Mouse (Mus musculus) olfactory bulb, adult 2 months (tissue): ENCODE data around the gene Gm9958. TPM values are rescaled to one million over a fixed set of nuclear protein-coding genes. Genes with fewer than 3 reads are reported as not detected.

Source experiments
- H3K27ac ChIP-seq: fragments of 200-500 bp; 2 replicates; pipeline ENCODE4 v1.5.1; 2012; ENCODE audit warnings: low read depth, low read length; ENCODE audit not compliant: insufficient read depth
- H3K4me1 ChIP-seq: fragments of 200-500 bp; 2 replicates; pipeline ENCODE4 v1.6.1; 2012; ENCODE audit warnings: low read length; ENCODE audit not compliant: control insufficient read depth, insufficient read depth
- H3K4me3 ChIP-seq: fragments of 200-500 bp; 2 replicates; pipeline ENCODE4 v1.5.1; 2012; ENCODE audit warnings: mild to moderate bottlenecking, low read depth, low read length, moderate library complexity; ENCODE audit not compliant: insufficient read depth
- CTCF ChIP-seq: fragments of 200-500 bp; IDR thresholded peaks from 2 replicates; pipeline ENCODE4 v1.5.1; 2012; ENCODE audit warnings: low read depth, mild to moderate bottlenecking, low read length, moderate library complexity; ENCODE audit not compliant: insufficient read depth
- POLR2A ChIP-seq: fragments of 200-500 bp; IDR thresholded peaks from 2 replicates; pipeline ENCODE4 v1.6.1; 2012; ENCODE audit warnings: mild to moderate bottlenecking, low read depth, low read length, moderate library complexity; ENCODE audit not compliant: insufficient read depth
- WGBS: fragments of 180-500 bp; shearing (Covaris S2); methylation state at CpG from one replicate; pipeline ENCODE4 v1.1.7; 2018; 5-methylcytosine and 5-hydroxymethylcytosine counted together
- polyA plus RNA-seq: library from polyadenylated mRNA; stranded (reverse); fragments of >200 nt; gene quantifications from 2 replicates; pipeline ENCODE4 v1.2.4, GENCODE M21; 2012; ENCODE audit warnings: low replicate concordance; ENCODE audit not compliant: missing spikeins, insufficient read depth, insufficient read length

The Gm9958 gene
- polyA plus RNA-seq, 1 experiment = not detected

DNA sequence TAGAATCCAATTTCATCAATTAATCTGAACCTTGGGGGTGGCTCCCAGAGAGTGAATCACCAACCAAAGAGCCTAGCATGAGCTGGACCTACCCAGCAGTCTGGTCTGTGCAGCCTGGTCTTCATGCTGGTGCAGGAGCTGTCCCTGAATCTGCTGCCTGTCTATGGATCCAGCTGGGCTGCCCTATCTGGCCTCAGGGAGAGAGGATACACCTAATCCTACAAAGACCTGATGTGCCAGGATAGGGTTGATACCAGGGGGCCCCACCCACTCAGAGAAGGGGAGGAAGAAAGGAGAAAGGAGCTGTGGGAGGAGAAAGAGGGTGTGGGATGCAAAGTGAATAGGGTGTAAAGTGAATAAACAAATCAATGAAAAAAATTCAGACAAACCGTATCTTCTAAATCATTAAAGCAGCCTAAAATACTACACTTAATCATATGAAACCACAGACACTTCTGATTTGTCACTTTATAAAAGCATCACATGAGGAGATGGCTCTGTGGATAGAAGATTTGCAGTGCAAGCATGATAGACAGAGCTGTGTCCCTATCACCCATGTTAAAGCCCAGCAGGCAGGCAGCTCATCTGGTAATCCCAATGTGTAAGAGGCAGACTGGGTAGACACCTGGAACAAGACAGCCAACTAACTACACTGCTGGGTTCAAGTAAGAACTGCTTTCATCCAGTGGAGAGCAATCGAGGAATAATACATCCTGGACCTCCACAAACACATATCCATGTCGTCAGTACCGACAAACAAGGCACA lies 13.3 kb upstream of the Gm9958 start:
- Histone ChIP-seq H3K4me3 (no peak overlapping the region), H3K4me1 (peaks cover 5% of the 10 kb centered on the region; the same call in 1 of the 2 replicates), H3K27ac (no peak overlapping the region)
- no peak for TF ChIP-seq CTCF
- no peak for TF ChIP-seq POLR2A
- WGBS = 76% methylated on average over 4 of the region's 4 CpGs

- TF ChIP-seq CTCF (no peak), POLR2A (no peak)
- WGBS = 81% methylated on average over 3 of the region's 3 CpGs
- no peak overlapping the region for H3K27ac ChIP-seq
- peaks cover 5% of the 10 kb centered on the region; the same call in 1 of the 2 replicates for H3K4me1 ChIP-seq
- no peak overlapping the region for H3K4me3 ChIP-seq
Observed at GRCm38 (mm10) chr5:90355824-90356223, 11.2 kb upstream of the Gm9958 start.

GRCm38 (mm10) chr5:90364526-90364925 lies 2.5 kb upstream of the Gm9958 start:
- Histone ChIP-seq H3K4me3 (no peak overlapping the region), H3K4me1 (no peaks in the 10 kb centered on the region), H3K27ac (no peak overlapping the region)
- WGBS = under 1% methylated on average over 6 of the region's 6 CpGs
- TF ChIP-seq POLR2A = no peak
- TF ChIP-seq CTCF = no peak

- peak overlapping the region; percentile 99 for H3K4me3 ChIP-seq
- H3K27ac ChIP-seq = peak overlapping the region; percentile 80
- no peaks in the 10 kb centered on the region for H3K4me1 ChIP-seq
- WGBS = under 1% methylated on average over 54 of the region's 61 CpGs
- TF ChIP-seq POLR2A = no peak
- TF ChIP-seq CTCF = no peak
Observed at GRCm38 (mm10) chr5:90365141-90365951, 1.7 kb upstream of the Gm9958 start.

DNA sequence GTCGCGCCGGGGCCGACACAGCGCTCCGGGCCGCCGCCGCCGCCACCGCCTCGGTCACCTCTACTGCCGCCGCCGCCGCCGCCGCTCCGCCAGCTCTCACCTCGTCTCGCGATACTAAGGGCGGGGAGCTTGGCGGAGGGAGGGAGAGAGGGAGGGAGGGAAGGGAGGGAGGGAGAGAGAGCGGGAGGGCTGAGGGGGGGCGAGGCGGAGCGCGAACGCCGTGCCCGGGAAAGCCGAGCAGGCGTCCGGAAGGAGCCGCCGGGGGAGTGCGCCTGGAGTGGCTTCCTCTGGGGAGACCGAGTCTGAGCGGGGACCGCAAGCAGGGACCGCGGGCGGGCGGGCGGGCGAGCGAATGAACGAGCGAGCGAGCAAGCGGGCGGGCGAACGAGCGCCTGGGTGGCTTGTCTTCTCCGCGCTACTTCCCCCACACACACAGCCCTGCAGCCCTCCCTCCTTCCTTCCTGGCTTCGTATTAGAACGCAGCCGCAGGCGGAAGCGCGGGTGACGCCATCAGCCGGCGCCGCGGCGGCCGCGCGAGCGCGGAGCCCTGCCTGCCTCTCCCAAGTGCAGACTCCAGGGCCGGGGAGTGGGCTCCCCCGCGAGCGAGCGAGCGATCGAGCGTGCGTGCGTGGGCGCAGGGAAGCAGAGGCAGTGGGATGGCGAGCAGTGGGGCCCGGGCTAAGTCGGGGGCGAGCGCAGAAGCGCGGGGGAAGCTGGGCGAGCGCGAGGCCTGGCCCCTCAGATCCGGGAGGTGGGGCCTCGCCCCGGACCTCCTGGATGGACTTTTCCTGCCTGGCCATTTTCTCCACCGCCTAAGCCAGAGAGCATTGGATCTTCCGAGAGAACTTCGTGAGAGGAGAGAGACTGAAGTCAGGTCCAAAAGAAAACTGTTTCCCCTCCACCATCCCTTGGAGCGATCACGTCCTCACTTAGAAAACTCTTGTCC lies 610 bp upstream of the Gm9958 start, which contains the start of gene Ankrd17:
Gene Ankrd17 (minus strand): TSS at position 457 of the 946 bp plus-strand sequence.
- Histone ChIP-seq H3K27ac (peak within 1 kb of the TSS; percentile 94), H3K4me1 (no peaks in the 10 kb centered on the region), H3K4me3 (peak within 1 kb of the TSS; percentile 99)
- WGBS = under 1% methylated on average over 92 of the region's 104 CpGs
- peak; percentile 72 for TF ChIP-seq POLR2A
- no peak for TF ChIP-seq CTCF

DNA sequence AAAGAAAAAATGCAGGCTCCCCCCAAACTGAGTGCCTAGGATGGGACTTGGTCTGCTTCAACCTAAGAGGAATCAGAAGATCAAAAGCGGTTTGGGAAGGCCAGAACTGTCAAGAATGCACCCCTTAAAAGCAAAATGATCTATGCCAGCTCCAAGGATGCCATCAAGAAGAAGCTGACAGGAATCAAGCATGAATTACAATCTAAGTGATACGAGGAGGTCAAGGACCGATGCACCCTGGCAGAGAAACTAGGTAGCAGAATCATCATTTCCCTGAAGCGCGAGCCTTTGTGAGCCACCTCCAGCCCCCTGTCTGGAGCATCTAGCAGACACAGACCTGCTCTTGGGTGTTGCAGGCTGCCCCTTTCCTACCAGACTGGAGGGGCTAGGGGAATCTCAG lies 3.4 kb downstream of the Gm9958 start:
- no peak for TF ChIP-seq POLR2A
- no peak for TF ChIP-seq CTCF

DNA sequence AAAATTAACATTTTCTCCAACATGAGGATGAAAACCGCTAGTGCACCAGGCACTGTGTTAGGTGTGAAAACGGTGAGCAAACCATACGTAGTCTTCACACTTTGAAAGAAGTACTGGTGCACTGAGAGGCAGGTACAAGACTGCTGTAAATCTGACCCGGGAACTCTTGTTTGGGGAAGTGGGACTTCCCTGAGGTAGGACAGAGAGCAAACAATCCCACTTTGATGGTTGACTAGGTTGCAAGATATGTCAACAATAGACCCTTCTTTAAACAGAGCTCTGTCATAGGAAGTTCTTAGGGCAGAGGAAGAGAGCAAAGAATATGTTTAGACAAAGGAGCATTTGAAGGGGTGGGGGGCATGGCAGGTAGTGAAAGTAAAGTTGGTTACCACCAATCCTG lies 6.7 kb downstream of the Gm9958 start:
- 91% methylated on average over 4 of the region's 4 CpGs for WGBS
- Histone ChIP-seq H3K4me3 (no peak overlapping the region), H3K27ac (no peak overlapping the region), H3K4me1 (no peaks in the 10 kb centered on the region)
- TF ChIP-seq POLR2A = no peak
- no peak for TF ChIP-seq CTCF

More for the DNA sequence above, 3.4 kb downstream of the Gm9958 start:
- Histone ChIP-seq H3K27ac (no peak overlapping the region), H3K4me1 (no peaks in the 10 kb centered on the region), H3K4me3 (no peak overlapping the region)
- 93% methylated on average over 5 of the region's 5 CpGs for WGBS

DNA sequence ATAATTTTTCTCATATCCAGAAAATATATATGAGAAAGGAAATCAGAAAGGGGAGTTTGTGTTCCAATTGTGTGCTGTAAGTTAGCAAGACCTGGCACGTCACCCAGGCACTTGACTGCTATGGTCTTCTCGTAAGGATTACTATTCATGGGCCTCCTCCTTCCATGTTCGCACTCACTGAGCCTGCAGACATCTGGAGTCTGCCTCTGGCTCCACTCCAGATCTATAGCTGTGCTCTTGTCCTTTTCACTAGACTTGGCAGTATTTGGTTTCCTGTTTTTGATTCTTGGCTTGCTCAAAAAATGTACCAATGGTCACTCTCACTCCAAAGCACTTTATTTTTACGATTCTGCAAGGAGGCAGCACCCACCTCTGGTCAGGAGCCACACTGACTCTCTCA lies 14.5 kb downstream of the Gm9958 start:
- TF ChIP-seq POLR2A (no peak), CTCF (no peak)
- H3K4me1 ChIP-seq = no peaks in the 10 kb centered on the region
- 48% methylated on average over 4 of the region's 4 CpGs for WGBS
- H3K27ac ChIP-seq = no peak overlapping the region
- H3K4me3 ChIP-seq = no peak overlapping the region

DNA sequence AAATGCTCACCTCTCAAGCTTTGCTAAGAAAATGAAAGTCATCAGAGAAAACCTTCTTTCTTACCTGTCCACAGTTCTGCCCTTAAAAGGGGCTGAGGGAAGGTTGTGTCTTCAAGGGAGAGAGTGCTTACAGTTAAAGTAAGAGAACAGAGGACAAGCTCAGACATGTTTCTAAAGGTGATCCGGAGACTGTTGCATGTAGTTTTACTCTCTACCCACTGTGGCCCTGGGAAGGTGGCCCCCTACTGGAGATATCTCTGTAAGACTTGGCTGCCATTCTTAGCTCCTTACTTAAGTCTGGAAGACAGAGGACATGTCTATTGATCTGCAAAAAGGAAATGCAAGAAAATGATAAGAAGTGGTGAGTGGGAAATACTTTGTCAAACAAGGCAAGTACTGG lies 16.1 kb downstream of the Gm9958 start:
- Histone ChIP-seq H3K27ac (no peak overlapping the region), H3K4me1 (no peaks in the 10 kb centered on the region), H3K4me3 (no peak overlapping the region)
- 53% methylated on average over 1 of the region's 1 CpGs for WGBS
- no peak for TF ChIP-seq CTCF
- TF ChIP-seq POLR2A = no peak
